Mouse (Mus musculus) C2C12 (cell line): ENCODE measurements around the gene A3galt2.

Source experiments
- CEBPB ChIP-seq: IDR thresholded peaks from one replicate; pipeline ENCODE4 v1.6.1; 2011; ENCODE audit warnings: low read depth, mild to moderate bottlenecking, control low read depth, moderate library complexity
- CTCF ChIP-seq: IDR thresholded peaks from one replicate; pipeline ENCODE4 v1.5.1; 2011; ENCODE audit not compliant: control insufficient read depth, insufficient read depth, insufficient read length
- FOSL1 ChIP-seq: IDR thresholded peaks from one replicate; pipeline ENCODE4 v1.8.0; 2011; ENCODE audit warnings: mild to moderate bottlenecking, low read length; ENCODE audit not compliant: poor library complexity, insufficient read depth, severe bottlenecking
- MAX ChIP-seq: IDR thresholded peaks from one replicate; pipeline ENCODE4 v1.6.1; 2011; ENCODE audit warnings: mild to moderate bottlenecking, control low read depth
- MYOD1 ChIP-seq: IDR thresholded peaks from one replicate; pipeline ENCODE4 v1.6.1; 2011; ENCODE audit warnings: low read depth; ENCODE audit not compliant: control insufficient read depth, insufficient read length
- USF1 ChIP-seq: IDR thresholded peaks from one replicate; pipeline ENCODE4 v1.6.1; 2011; ENCODE audit warnings: low read depth, mild to moderate bottlenecking, control low read depth, moderate library complexity

DNA sequence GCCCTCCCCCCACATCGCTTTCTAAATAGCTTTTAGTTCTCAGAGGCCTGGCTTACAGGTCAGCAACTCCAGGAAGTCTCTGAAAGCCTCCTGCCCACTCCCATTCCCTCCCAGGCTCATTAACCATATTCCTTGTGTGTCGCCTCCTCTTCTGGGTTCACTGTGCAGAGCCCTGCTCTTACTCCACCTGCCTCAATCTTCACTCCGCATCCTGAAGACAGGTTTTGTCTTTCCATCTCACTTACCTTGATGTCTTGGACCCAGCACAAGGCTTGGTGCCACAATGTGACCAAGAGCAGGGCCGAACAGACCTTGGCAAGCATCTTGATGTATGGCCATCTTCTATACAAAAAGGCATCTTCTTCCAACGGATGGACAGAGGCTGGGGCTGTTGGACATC lies 4.0 kb downstream of the A3galt2 start:
- TF ChIP-seq USF1 (no peak), FOSL1 (no peak), CTCF (no peak), MAX (no peak), MYOD1 (no peak), CEBPB (no peak)
